Mouse (Mus musculus) C2C12 (cell line): ENCODE measurements around the gene Pkmyt1.

Source experiments
- CEBPB ChIP-seq: IDR thresholded peaks from one replicate; pipeline ENCODE4 v1.6.1; 2011; ENCODE audit warnings: low read depth, mild to moderate bottlenecking, control low read depth, moderate library complexity
- CTCF ChIP-seq: IDR thresholded peaks from one replicate; pipeline ENCODE4 v1.5.1; 2011; ENCODE audit not compliant: control insufficient read depth, insufficient read depth, insufficient read length
- FOSL1 ChIP-seq: IDR thresholded peaks from one replicate; pipeline ENCODE4 v1.8.0; 2011; ENCODE audit warnings: mild to moderate bottlenecking, low read length; ENCODE audit not compliant: poor library complexity, insufficient read depth, severe bottlenecking
- MAX ChIP-seq: IDR thresholded peaks from one replicate; pipeline ENCODE4 v1.6.1; 2011; ENCODE audit warnings: mild to moderate bottlenecking, control low read depth
- USF1 ChIP-seq: IDR thresholded peaks from one replicate; pipeline ENCODE4 v1.6.1; 2011; ENCODE audit warnings: low read depth, mild to moderate bottlenecking, control low read depth, moderate library complexity

DNA sequence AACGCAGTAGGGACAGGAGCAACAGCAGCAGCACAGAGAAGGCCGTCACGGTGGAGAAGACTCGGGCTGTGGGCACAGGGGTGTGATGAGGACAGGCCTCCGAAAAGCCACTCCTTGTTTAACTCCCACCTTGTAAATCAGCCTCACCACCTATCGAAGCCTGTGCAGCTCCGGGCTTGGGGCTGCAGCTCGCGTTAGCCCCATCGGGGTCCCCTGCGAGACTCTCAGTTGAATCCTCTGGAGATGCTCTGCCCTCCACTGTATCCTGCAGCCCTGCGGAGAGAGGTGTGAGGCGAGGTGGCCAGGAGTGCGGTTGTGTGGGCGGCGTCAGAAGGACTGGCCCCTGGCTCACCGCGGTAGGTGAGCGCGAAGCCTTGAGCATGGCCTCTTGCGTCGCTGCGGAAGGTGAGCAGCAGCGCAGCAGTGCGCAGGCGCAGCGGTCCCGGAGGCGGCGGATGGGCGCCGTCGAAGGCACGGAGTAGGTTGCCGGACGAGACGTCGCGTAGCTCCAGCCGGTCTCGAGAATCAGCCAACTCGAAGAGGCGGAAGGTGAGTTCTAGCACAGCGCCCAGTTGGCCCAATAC, 16.2 kb downstream of the Pkmyt1 start:
- TF ChIP-seq CTCF = no peak
- TF ChIP-seq MAX = no peak
- TF ChIP-seq CEBPB = no peak
- TF ChIP-seq USF1 = no peak
- TF ChIP-seq FOSL1 = no peak
